Mouse (Mus musculus): ENCODE measurements around the gene Ccdc80. TPM values are rescaled to one million over a fixed set of nuclear protein-coding genes. Genes with fewer than 3 reads are reported as not detected.

The Ccdc80 gene
- polyA plus RNA-seq (2015; fragmentation: Nextera tagmentation; extraction: Ambion mirVana), result 66.5 and 76.3 TPM in 2 replicates

DNA sequence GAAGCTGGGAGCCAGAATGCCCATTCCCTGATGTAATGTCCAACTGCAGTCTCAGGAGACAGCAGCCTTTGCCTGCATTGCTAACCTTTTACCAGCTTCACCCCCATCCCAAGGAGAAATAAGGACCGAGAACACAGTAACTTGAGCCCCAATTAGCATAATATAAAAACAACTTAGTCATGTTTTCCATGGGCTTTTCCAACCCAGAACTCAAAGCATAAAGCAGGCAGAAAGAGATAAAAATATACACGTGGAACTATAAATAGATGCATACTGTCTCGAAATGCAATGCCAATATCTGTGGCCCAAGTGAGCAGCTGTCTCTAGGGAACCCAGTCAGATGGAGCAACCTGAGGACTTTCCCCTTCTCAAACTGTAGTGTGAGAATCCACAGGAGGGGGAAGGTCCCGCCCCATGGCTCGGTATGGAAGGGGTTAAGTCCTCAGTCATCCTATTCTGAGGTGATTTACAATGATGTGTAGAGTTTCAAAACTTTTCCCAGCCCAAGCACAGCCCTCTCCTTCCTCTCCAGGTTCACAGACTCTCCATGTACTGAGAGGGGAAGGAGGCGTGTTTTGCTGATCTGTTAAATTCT lies at the start of gene Ccdc80:
TSS of gene Ccdc80 (plus strand) at position 266 of the 595 bp plus-strand sequence.
- Histone ChIP-seq H3K9me3 (ENCODE audit: control insufficient read depth, low read length) (no peaks in the 10 kb centered on the region), H3K4me3 (ENCODE audit: low read length) (peak within 1 kb of the TSS; percentile 55), H3K9ac (ENCODE audit: low read length) (peak within 1 kb of the TSS; percentile 77), H3K27me3 (ENCODE audit: control insufficient read depth, insufficient read depth, low read depth, low read length) (no peaks in the 10 kb centered on the region), H3K4me2 (ENCODE audit: low read depth, low read length) (peak within 1 kb of the TSS; percentile 80), H3K36me3 (ENCODE audit: control insufficient read depth, insufficient read depth, low read length) (no peaks in the 10 kb centered on the region), H3K4me1 (replicated peaks; ENCODE audit: control insufficient read depth, insufficient read depth, low read length) (peaks cover 8% of the 10 kb centered on the region), H3K27ac (ENCODE audit: low read length) (peak within 1 kb of the TSS; percentile 78)
- ATAC-seq (ENCODE audit: low read depth), result peak; percentile 62
- 6% methylated on average over 6 of the region's 6 CpGs for WGBS

DNA sequence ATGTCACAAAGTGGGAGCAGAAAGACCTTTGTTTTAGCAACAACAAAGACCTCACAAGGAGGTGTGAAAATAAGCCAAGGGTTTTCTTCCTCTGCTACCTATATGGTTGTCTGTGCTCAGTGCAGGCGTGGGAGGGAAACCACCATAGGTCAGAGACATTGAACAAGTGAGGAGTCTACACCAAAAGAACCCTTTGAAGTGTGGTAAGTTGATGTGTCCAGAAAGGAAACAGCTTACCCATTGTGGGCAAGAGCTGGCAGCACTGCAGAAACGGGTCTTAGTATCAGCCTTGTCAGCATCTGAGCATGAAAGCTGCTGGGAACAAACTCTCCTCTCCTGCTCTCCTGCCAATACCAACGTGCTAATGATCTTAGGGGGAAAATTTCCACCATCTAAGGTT lies 48.4 kb upstream of the Ccdc80 start:
- no peak for ATAC-seq (ENCODE audit: low read depth)
- Histone ChIP-seq H3K27me3 (ENCODE audit: control insufficient read depth, insufficient read depth, low read depth, low read length) (no peaks in the 10 kb centered on the region), H3K9ac (ENCODE audit: low read length) (no peak overlapping the region), H3K4me1 (replicated peaks; ENCODE audit: control insufficient read depth, insufficient read depth, low read length) (no peaks in the 10 kb centered on the region), H3K9me3 (ENCODE audit: control insufficient read depth, low read length) (no peaks in the 10 kb centered on the region), H3K36me3 (ENCODE audit: control insufficient read depth, insufficient read depth, low read length) (no peaks in the 10 kb centered on the region), H3K27ac (ENCODE audit: low read length) (no peak overlapping the region), H3K4me2 (ENCODE audit: low read depth, low read length) (no peak overlapping the region), H3K4me3 (ENCODE audit: low read length) (no peak overlapping the region)
- WGBS, result 49% methylated on average over 3 of the region's 3 CpGs

- H3K36me3 ChIP-seq (ENCODE audit: control insufficient read depth, insufficient read depth, low read length), result no peaks in the 10 kb centered on the region
- H3K4me2 ChIP-seq (ENCODE audit: low read depth, low read length), result no peak overlapping the region
- H3K9ac ChIP-seq (ENCODE audit: low read length), result no peak overlapping the region
- no peak overlapping the region for H3K4me3 ChIP-seq (ENCODE audit: low read length)
- H3K4me1 ChIP-seq (replicated peaks; ENCODE audit: control insufficient read depth, insufficient read depth, low read length), result no peaks in the 10 kb centered on the region
- no peaks in the 10 kb centered on the region for H3K27me3 ChIP-seq (ENCODE audit: control insufficient read depth, insufficient read depth, low read depth, low read length)
- H3K27ac ChIP-seq (ENCODE audit: low read length), result no peak overlapping the region
- WGBS, result 89% methylated on average over 7 of the region's 7 CpGs
- H3K9me3 ChIP-seq (ENCODE audit: control insufficient read depth, low read length), result no peaks in the 10 kb centered on the region
- no peak for ATAC-seq (ENCODE audit: low read depth)
Observed at GRCm38 (mm10) chr16:45057222-45057621, 36.0 kb upstream of the Ccdc80 start.

DNA sequence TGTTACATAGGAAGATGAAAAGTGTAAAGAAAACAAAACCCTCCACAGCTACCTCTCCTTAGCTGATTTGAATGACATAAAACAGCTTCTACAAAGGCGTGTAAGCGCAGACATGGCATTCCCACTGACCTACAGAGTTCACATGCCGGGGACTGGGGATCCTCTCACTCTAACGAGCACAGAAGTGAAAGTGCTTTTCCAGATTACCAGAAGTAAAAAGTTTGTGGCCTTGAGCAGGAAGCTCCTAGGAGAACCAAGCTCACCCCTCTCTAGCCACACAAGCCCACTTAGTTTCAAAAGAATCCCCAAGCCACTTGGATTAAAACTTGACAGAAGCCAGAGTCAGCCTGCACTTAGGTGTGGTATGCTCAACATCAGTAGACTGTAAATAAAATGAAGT lies 35.3 kb upstream of the Ccdc80 start:
- Histone ChIP-seq H3K9ac (ENCODE audit: low read length) (no peak overlapping the region), H3K4me1 (replicated peaks; ENCODE audit: control insufficient read depth, insufficient read depth, low read length) (no peaks in the 10 kb centered on the region), H3K27ac (ENCODE audit: low read length) (no peak overlapping the region), H3K36me3 (ENCODE audit: control insufficient read depth, insufficient read depth, low read length) (no peaks in the 10 kb centered on the region), H3K27me3 (ENCODE audit: control insufficient read depth, insufficient read depth, low read depth, low read length) (no peaks in the 10 kb centered on the region), H3K4me2 (ENCODE audit: low read depth, low read length) (no peak overlapping the region), H3K9me3 (ENCODE audit: control insufficient read depth, low read length) (no peaks in the 10 kb centered on the region), H3K4me3 (ENCODE audit: low read length) (no peak overlapping the region)
- ATAC-seq (ENCODE audit: low read depth), result no peak
- 64% methylated on average over 4 of the region's 4 CpGs for WGBS

GRCm38 (mm10) chr16:45061140-45061539 lies 32.1 kb upstream of the Ccdc80 start:
- H3K9me3 ChIP-seq (ENCODE audit: control insufficient read depth, low read length), result no peaks in the 10 kb centered on the region
- WGBS, result 25% methylated on average over 3 of the region's 3 CpGs
- no peaks in the 10 kb centered on the region for H3K36me3 ChIP-seq (ENCODE audit: control insufficient read depth, insufficient read depth, low read length)
- H3K4me1 ChIP-seq (replicated peaks; ENCODE audit: control insufficient read depth, insufficient read depth, low read length), result no peaks in the 10 kb centered on the region
- H3K4me3 ChIP-seq (ENCODE audit: low read length), result no peak overlapping the region
- H3K4me2 ChIP-seq (ENCODE audit: low read depth, low read length), result no peak overlapping the region
- H3K27me3 ChIP-seq (ENCODE audit: control insufficient read depth, insufficient read depth, low read depth, low read length), result no peaks in the 10 kb centered on the region
- H3K27ac ChIP-seq (ENCODE audit: low read length), result no peak overlapping the region
- no peak overlapping the region for H3K9ac ChIP-seq (ENCODE audit: low read length)
- no peak for ATAC-seq (ENCODE audit: low read depth)

DNA sequence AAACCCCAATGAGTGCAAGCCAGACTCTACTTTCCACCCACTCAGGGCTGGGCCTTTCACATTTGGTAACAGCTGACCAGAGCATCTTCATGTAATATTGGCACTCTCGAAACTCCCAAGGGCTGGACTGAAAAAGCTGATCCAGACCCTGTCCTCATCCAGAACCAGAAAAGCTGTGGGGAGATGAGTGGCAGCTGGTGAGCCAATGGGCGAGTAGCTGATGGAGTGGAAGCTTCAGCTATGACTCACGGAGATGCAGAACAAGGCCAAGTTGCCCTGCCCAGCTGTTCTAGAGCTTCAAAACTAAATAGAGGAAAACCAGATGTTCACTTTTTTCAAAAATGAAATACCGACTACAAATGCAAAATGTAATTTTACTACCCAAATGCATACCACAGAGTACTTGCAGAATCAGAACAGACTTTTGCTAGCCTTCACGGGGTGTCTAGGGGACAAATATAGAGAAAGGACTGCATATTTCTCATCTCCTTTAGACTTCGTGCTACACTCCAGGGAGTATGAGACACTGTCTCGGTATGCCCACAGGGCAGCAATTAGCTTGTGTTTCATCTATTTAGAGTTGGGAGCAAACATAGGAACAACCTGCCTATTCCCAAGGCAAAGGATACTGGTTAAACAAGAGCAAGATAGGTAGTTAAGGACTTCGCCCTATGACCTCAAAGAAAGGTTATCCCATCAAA lies 22.7 kb upstream of the Ccdc80 start:
- Histone ChIP-seq H3K9ac (ENCODE audit: low read length) (no peak overlapping the region), H3K4me3 (ENCODE audit: low read length) (no peak overlapping the region), H3K27ac (ENCODE audit: low read length) (no peak overlapping the region), H3K4me1 (replicated peaks; ENCODE audit: control insufficient read depth, insufficient read depth, low read length) (no peaks in the 10 kb centered on the region), H3K4me2 (ENCODE audit: low read depth, low read length) (no peak overlapping the region), H3K36me3 (ENCODE audit: control insufficient read depth, insufficient read depth, low read length) (no peaks in the 10 kb centered on the region), H3K9me3 (ENCODE audit: control insufficient read depth, low read length) (no peaks in the 10 kb centered on the region), H3K27me3 (ENCODE audit: control insufficient read depth, insufficient read depth, low read depth, low read length) (no peaks in the 10 kb centered on the region)
- peak; percentile 74 for ATAC-seq (ENCODE audit: low read depth)
- WGBS, result 75% methylated on average over 8 of the region's 8 CpGs

DNA sequence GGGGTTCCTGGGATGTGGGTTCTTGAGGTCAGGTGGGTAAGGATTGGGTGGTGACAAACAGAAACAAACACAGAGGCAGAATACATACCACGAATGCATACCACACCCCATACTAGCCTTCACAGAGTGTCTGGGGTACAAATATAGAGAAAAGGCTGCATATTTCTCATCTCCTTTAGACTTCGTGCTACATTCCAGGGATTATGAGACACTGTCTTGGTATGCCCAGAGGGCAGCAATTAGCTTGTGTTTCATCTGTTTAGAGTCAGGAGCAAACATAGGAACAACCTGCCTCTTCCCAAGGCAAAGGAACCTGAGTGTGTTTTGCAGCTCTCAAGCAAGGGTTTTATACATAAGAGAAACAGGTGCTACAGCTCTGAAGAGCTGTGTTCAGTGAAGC lies 21.8 kb upstream of the Ccdc80 start:
- no peak for ATAC-seq (ENCODE audit: low read depth)
- H3K36me3 ChIP-seq (ENCODE audit: control insufficient read depth, insufficient read depth, low read length), result no peaks in the 10 kb centered on the region
- no peak overlapping the region for H3K27ac ChIP-seq (ENCODE audit: low read length)
- H3K4me1 ChIP-seq (replicated peaks; ENCODE audit: control insufficient read depth, insufficient read depth, low read length), result no peaks in the 10 kb centered on the region
- H3K27me3 ChIP-seq (ENCODE audit: control insufficient read depth, insufficient read depth, low read depth, low read length), result no peaks in the 10 kb centered on the region
- no peak overlapping the region for H3K9ac ChIP-seq (ENCODE audit: low read length)
- no peak overlapping the region for H3K4me3 ChIP-seq (ENCODE audit: low read length)
- H3K9me3 ChIP-seq (ENCODE audit: control insufficient read depth, low read length), result no peaks in the 10 kb centered on the region
- 68% methylated on average over 2 of the region's 2 CpGs for WGBS
- H3K4me2 ChIP-seq (ENCODE audit: low read depth, low read length), result no peak overlapping the region

GRCm38 (mm10) chr16:45077517-45078080 lies 15.6 kb upstream of the Ccdc80 start:
- 76% methylated on average over 6 of the region's 6 CpGs for WGBS
- Histone ChIP-seq H3K4me1 (replicated peaks; ENCODE audit: control insufficient read depth, insufficient read depth, low read length) (peaks cover 4% of the 10 kb centered on the region; the same call in 1 of the 2 replicates), H3K9ac (ENCODE audit: low read length) (no peak overlapping the region), H3K4me2 (ENCODE audit: low read depth, low read length) (no peak overlapping the region), H3K27ac (ENCODE audit: low read length) (no peak overlapping the region), H3K36me3 (ENCODE audit: control insufficient read depth, insufficient read depth, low read length) (no peaks in the 10 kb centered on the region), H3K27me3 (ENCODE audit: control insufficient read depth, insufficient read depth, low read depth, low read length) (no peaks in the 10 kb centered on the region), H3K9me3 (ENCODE audit: control insufficient read depth, low read length) (no peaks in the 10 kb centered on the region), H3K4me3 (ENCODE audit: low read length) (no peak overlapping the region)
- no peak for ATAC-seq (ENCODE audit: low read depth)

DNA sequence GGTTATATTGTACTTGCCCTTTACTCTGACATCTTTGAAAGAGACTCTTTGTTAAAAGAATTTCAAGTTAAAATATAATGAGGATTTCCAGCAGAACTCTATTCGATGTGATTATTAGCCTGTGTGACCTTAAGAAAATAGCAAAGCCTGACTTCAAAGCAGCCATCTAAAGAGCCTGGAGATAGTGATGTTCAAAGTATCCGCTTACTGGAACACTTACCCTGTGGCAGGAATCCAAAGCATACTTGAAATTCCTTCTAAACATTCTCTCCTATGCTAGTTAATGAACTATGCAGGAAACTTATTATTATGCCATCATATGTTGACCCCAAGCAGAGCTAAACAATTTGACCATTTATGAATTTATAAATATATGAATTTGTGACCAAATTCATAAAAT lies 13.9 kb upstream of the Ccdc80 start:
- H3K9ac ChIP-seq (ENCODE audit: low read length), result no peak overlapping the region
- no peak overlapping the region for H3K4me3 ChIP-seq (ENCODE audit: low read length)
- no peak overlapping the region for H3K4me2 ChIP-seq (ENCODE audit: low read depth, low read length)
- H3K36me3 ChIP-seq (ENCODE audit: control insufficient read depth, insufficient read depth, low read length), result no peaks in the 10 kb centered on the region
- no peaks in the 10 kb centered on the region for H3K9me3 ChIP-seq (ENCODE audit: control insufficient read depth, low read length)
- ATAC-seq (ENCODE audit: low read depth), result peak; percentile 66; the same call in 1 of the 2 replicates
- WGBS, result 15% methylated on average over 2 of the region's 2 CpGs
- no peaks in the 10 kb centered on the region for H3K27me3 ChIP-seq (ENCODE audit: control insufficient read depth, insufficient read depth, low read depth, low read length)
- no peak overlapping the region for H3K27ac ChIP-seq (ENCODE audit: low read length)
- H3K4me1 ChIP-seq (replicated peaks; ENCODE audit: control insufficient read depth, insufficient read depth, low read length), result peaks cover 4% of the 10 kb centered on the region; the same call in 1 of the 2 replicates
